Mouse (Mus musculus) liver, embryonic 14.5 days (tissue): ENCODE measurements at regions not wholly inside any gene's neighbourhood (a gene's known extent, or its start where the extent isn't known, plus 50 kb on each side); places are given as distances from the start of the nearest gene placed in this dataset.

Source experiments
- CTCF ChIP-seq: IDR thresholded peaks from 2 replicates; pipeline ENCODE4 v1.5.1; 2016; ENCODE audit warnings: antibody characterized with exemption, low read depth, control low read depth
- EP300 ChIP-seq: IDR thresholded peaks from 2 replicates; pipeline ENCODE4 v1.6.1; 2016; ENCODE audit warnings: antibody characterized with exemption, low read depth

- no peak for TF ChIP-seq EP300
- TF ChIP-seq CTCF, result no peak
These were observed 169.7 kb upstream of the Veph1 start for GRCm38 (mm10) chr3:66466321-66466720.
